Mouse (Mus musculus): ENCODE results near the gene Pitpnm2.

- TF ChIP-seq POLR2A (IDR thresholded peaks at IDR 0.05; ENCODE audit: insufficient read depth, low read depth, low read length) (no peak), CTCF (IDR thresholded peaks at IDR 0.05; ENCODE audit: insufficient read depth, low read depth, low read length) (no peak)
Measured at GRCm38 (mm10) chr5:124125093-124125492, 124.5 kb downstream of the Pitpnm2 start.
